8 mouse cellular contexts compared by ENCODE assay signal in the genomic region with DNA sequence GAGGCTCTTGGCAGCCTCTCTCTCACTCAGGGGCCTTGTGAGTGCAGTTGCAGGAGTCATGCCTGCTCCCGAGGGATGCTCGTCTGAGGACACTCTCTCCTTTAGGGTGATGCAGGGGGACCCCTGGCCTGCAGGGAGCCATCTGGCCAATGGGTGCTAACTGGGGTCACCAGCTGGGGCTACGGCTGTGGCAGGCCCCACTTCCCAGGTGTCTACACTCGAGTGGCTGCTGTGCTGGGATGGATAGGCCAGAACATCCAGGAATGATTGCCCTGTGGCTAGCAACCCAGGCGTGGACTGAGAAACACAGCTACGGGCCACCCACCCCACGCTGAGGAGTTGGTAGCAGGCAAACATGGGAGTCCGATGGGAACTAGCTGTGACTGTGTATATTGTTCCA. TPM values are rescaled to one million over a fixed set of nuclear protein-coding genes. Genes with fewer than 3 reads are reported as not detected.
DNase-seq lines count a peak whose midpoint lies in the region; ATAC-seq and TF ChIP-seq lines count a peak whose summit lies in the region.
"Had no signal": no experiment of that assay in that cellular context is flagged by ENCODE, and none has a peak within 500 bp of the region (broad histone marks: within the 10 kb centered on the region; RNA-seq: fewer than 3 reads in every experiment).

No protein-coding gene starts in this region.

- WGBS in embryonic facial prominence, embryonic 14.5 days = 94% methylated on average over 8 of the region's 8 CpGs
- WGBS in intestine, embryonic 16.5 days = 83% methylated on average over 8 of the region's 8 CpGs

- no peaks in the 10 kb centered on the region for H3K27me3 ChIP-seq in embryonic facial prominence, embryonic 14.5 days (replicated peaks; ENCODE audit: control insufficient read depth, insufficient read depth, low read length)
- H3K27me3 ChIP-seq in intestine, embryonic 16.5 days (replicated peaks; ENCODE audit: control insufficient read depth, insufficient read depth, low read length) = no peaks in the 10 kb centered on the region
- no peaks in the 10 kb centered on the region for H3K27me3 ChIP-seq in myocyte (ENCODE audit: control insufficient read depth, insufficient read depth, insufficient read length)

- H3K27ac ChIP-seq in left cerebral cortex, adult 2 months = no peak overlapping the region; the same call in 1 of the 2 replicates
- H3K27ac ChIP-seq in embryonic facial prominence, embryonic 14.5 days (replicated peaks; ENCODE audit: low read depth, low read length) = no peak overlapping the region
- H3K27ac ChIP-seq in intestine, embryonic 16.5 days (ENCODE audit: low read length) = no peak overlapping the region

- H3K4me3 ChIP-seq in left cerebral cortex, adult 2 months = peak overlapping the region; percentile 84
- H3K4me3 ChIP-seq in embryonic facial prominence, embryonic 14.5 days (ENCODE audit: low read depth, low read length) = no peak overlapping the region
- peak overlapping the region; percentile 76 for H3K4me3 ChIP-seq in intestine, embryonic 16.5 days (ENCODE audit: low read length)
- peak overlapping the region; percentile 79 for H3K4me3 ChIP-seq in myocyte

- H3ac ChIP-seq in myocyte (ENCODE audit: control insufficient read depth, insufficient read length) = no peak overlapping the region

- no peak for TF ChIP-seq POLR2A in myocyte (IDR thresholded peaks at IDR 0.05; ENCODE audit: insufficient read length, low read depth)

- H3K4me2 ChIP-seq in embryonic facial prominence, embryonic 14.5 days (ENCODE audit: low read depth, low read length) = peak overlapping the region; percentile 72
- H3K4me2 ChIP-seq in intestine, embryonic 16.5 days (ENCODE audit: low read depth, low read length) = peak overlapping the region; percentile 89
- H3K4me2 ChIP-seq in myocyte (ENCODE audit: low read depth) = peak overlapping the region; percentile 96

- TF ChIP-seq CTCF in left cerebral cortex, adult 2 months (IDR thresholded peaks at IDR 0.05) = no peak

- peaks cover 31% of the 10 kb centered on the region for H3K36me3 ChIP-seq in embryonic facial prominence, embryonic 14.5 days (ENCODE audit: control insufficient read depth, insufficient read depth, low read length)
- peaks cover 7% of the 10 kb centered on the region; the same call in 1 of the 2 replicates for H3K36me3 ChIP-seq in intestine, embryonic 16.5 days (ENCODE audit: control insufficient read depth, insufficient read depth, low read length)
- no peaks in the 10 kb centered on the region for H3K36me3 ChIP-seq in myocyte (ENCODE audit: control insufficient read depth, insufficient read depth)

- no peaks in the 10 kb centered on the region for H3K9me3 ChIP-seq in embryonic facial prominence, embryonic 14.5 days (ENCODE audit: control insufficient read depth, low read length)
- H3K9me3 ChIP-seq in intestine, embryonic 16.5 days (ENCODE audit: control insufficient read depth, low read length) = no peaks in the 10 kb centered on the region

- ATAC-seq in embryonic facial prominence, embryonic 14.5 days (ENCODE audit: low read depth) = no peak
- no peak for ATAC-seq in intestine, embryonic 16.5 days
- no peak for ATAC-seq in CD4-positive, CD25-positive, alpha-beta regulatory T cell, adult 4 months

- H3K79me2 ChIP-seq in myocyte (ENCODE audit: control insufficient read depth, insufficient read depth) = peaks cover 13% of the 10 kb centered on the region

- DNase-seq in left cerebral cortex, adult 2 months (ENCODE audit: extremely low spot score in 1 of 2, low spot score in 2 of 2) = no peak
- DNase-seq in left cerebral cortex, postnatal 14 days (ENCODE audit: low spot score in 2 of 2) = no peak
- no peak for DNase-seq in embryonic facial prominence, embryonic 14.5 days (ENCODE audit: low spot score)
- DNase-seq in layer of hippocampus, postnatal 25 days (ENCODE audit: extremely low spot score in 1 of 2, low spot score in 1 of 2) = no peak
- DNase-seq: retina, postnatal 1 day had no signal

- 0 out of 2 replicates have a peak overlapping the region, but pooled peaks have one; percentile 14 for H3K9ac ChIP-seq in embryonic facial prominence, embryonic 14.5 days (ENCODE audit: low read depth, low read length)
- peak overlapping the region; percentile 81 for H3K9ac ChIP-seq in intestine, embryonic 16.5 days (ENCODE audit: low read depth, low read length)

- peaks cover 10% of the 10 kb centered on the region for H3K4me1 ChIP-seq in embryonic facial prominence, embryonic 14.5 days (ENCODE audit: control insufficient read depth, insufficient read depth, low read length)
- H3K4me1 ChIP-seq in intestine, embryonic 16.5 days (ENCODE audit: control insufficient read depth, insufficient read depth, low read length) = peaks cover 15% of the 10 kb centered on the region

- intact Hi-C loops in left cerebral cortex, adult 2 months (cut with DNase I) = loop anchor here (5.0 kb wide), 1 partner anchor 152 kb away; no protein-coding TSS in a partner anchor
- intact Hi-C loops in left cerebral cortex, postnatal 14 days (cut with DNase I) = no loop called here

TF ChIP-seq in myocyte, 11 proteins besides CTCF, POLR2A, EP300 and RAD21:
- no peak for TF ChIP-seq TCF3 (IDR thresholded peaks at IDR 0.05; ENCODE audit: insufficient read length, low read depth)
- no peak for TF ChIP-seq MAX (IDR thresholded peaks at IDR 0.05; ENCODE audit: low read depth)
- no peak for TF ChIP-seq SRF (IDR thresholded peaks at IDR 0.05; ENCODE audit: control insufficient read depth, insufficient read length, low read depth)
- no peak for TF ChIP-seq MYOD1 (IDR thresholded peaks at IDR 0.05; ENCODE audit: control insufficient read depth in 1 of 3, insufficient read length in 2 of 3, low read depth in 2 of 3)
- TF ChIP-seq TCF12 (IDR thresholded peaks at IDR 0.05; ENCODE audit: insufficient read depth, poor library complexity, severe bottlenecking) = no peak
- no peak for TF ChIP-seq REST (IDR thresholded peaks at IDR 0.05; ENCODE audit: insufficient read depth, insufficient read length)
- TF ChIP-seq USF1 (IDR thresholded peaks at IDR 0.05; ENCODE audit: low read depth) = no peak
- TF ChIP-seq E2F4 (IDR thresholded peaks at IDR 0.05; ENCODE audit: insufficient read depth) = no peak
- TF ChIP-seq POLR2AphosphoS2 (IDR thresholded peaks at IDR 0.05; ENCODE audit: insufficient read length, low read depth) = no peak

RNA-seq across cellular contexts. Expression of a gene that starts 1.7 kb away (rescaled TPM):
- total RNA-seq in left cerebral cortex, adult 2 months (2021) = 100 to 1,000 TPM; 136 to 138 TPM
- total RNA-seq in left cerebral cortex, postnatal 14 days (2021) = 100 to 1,000 TPM; 145 to 157 TPM
- 325 and 348 TPM in 2 replicates for polyA plus RNA-seq in embryonic facial prominence, embryonic 14.5 days (2014; fragmentation: Nextera tagmentation; extraction: Ambion mirVana)
- 390 and 410 TPM in 2 replicates for polyA plus RNA-seq in intestine, embryonic 16.5 days (2015; fragmentation: Nextera tagmentation; extraction: Ambion mirVana)
- 225 TPM for polyA plus RNA-seq in myocyte (2012; fragmentation: generic; extraction: Trizol)
- 100 to 1,000 TPM; 145 to 167 TPM for total RNA-seq in layer of hippocampus, postnatal 25 days (2021)
- 100 to 1,000 TPM; 212 to 257 TPM for polyA plus RNA-seq in CD4-positive, CD25-positive, alpha-beta regulatory T cell, adult 4 months (2017; shearing (Covaris generic))

RNA-seq across cellular contexts. Expression of a gene that starts 19.0 kb away (rescaled TPM):
- 10 to 100 TPM; 20.0 to 20.3 TPM for total RNA-seq in left cerebral cortex, adult 2 months (2021)
- total RNA-seq in left cerebral cortex, postnatal 14 days (2021) = 10 to 100 TPM; 19.7 to 20.1 TPM
- 21.6 and 22.9 TPM in 2 replicates for polyA plus RNA-seq in embryonic facial prominence, embryonic 14.5 days (2014; fragmentation: Nextera tagmentation; extraction: Ambion mirVana)
- polyA plus RNA-seq in intestine, embryonic 16.5 days (2015; fragmentation: Nextera tagmentation; extraction: Ambion mirVana) = 38.6 and 41.0 TPM in 2 replicates
- polyA plus RNA-seq in myocyte (2012; fragmentation: generic; extraction: Trizol) = 65.2 TPM
- total RNA-seq in layer of hippocampus, postnatal 25 days (2021) = 10 to 100 TPM; 17.5 to 19.6 TPM
- 1 to 10 TPM; 3.3 to 4.7 TPM for polyA plus RNA-seq in CD4-positive, CD25-positive, alpha-beta regulatory T cell, adult 4 months (2017; shearing (Covaris generic))

RNA-seq across cellular contexts. Expression of a gene that starts 27.4 kb away (rescaled TPM):
- total RNA-seq in left cerebral cortex, adult 2 months (2021) = under 1 TPM; 0.18 to 0.19 TPM
- total RNA-seq in left cerebral cortex, postnatal 14 days (2021) = under 1 TPM; 0.13 to 0.18 TPM
- polyA plus RNA-seq in embryonic facial prominence, embryonic 14.5 days (2014; fragmentation: Nextera tagmentation; extraction: Ambion mirVana) = 0.06 and 0.08 TPM in 2 replicates
- polyA plus RNA-seq in intestine, embryonic 16.5 days (2015; fragmentation: Nextera tagmentation; extraction: Ambion mirVana) = 0.06 TPM in 1 of 2 replicates, not detected in the other
- polyA plus RNA-seq in myocyte (2012; fragmentation: generic; extraction: Trizol) = 0.05 TPM
- total RNA-seq in layer of hippocampus, postnatal 25 days (2021) = under 1 TPM; 0.40 to 0.62 TPM
- not detected for polyA plus RNA-seq in CD4-positive, CD25-positive, alpha-beta regulatory T cell, adult 4 months (2017; shearing (Covaris generic))

RNA-seq across cellular contexts. Expression of a gene that starts 30.8 kb away (rescaled TPM):
- 10 to 100 TPM; 24.0 to 36.0 TPM for total RNA-seq in left cerebral cortex, adult 2 months (2021)
- total RNA-seq in left cerebral cortex, postnatal 14 days (2021) = 10 to 100 TPM; 11.9 to 12.5 TPM
- polyA plus RNA-seq in embryonic facial prominence, embryonic 14.5 days (2014; fragmentation: Nextera tagmentation; extraction: Ambion mirVana) = 35.5 and 39.9 TPM in 2 replicates
- 26.5 and 29.1 TPM in 2 replicates for polyA plus RNA-seq in intestine, embryonic 16.5 days (2015; fragmentation: Nextera tagmentation; extraction: Ambion mirVana)
- polyA plus RNA-seq in myocyte (2012; fragmentation: generic; extraction: Trizol) = 52.2 TPM
- total RNA-seq in layer of hippocampus, postnatal 25 days (2021) = 10 to 100 TPM; 15.0 to 16.7 TPM
- polyA plus RNA-seq in CD4-positive, CD25-positive, alpha-beta regulatory T cell, adult 4 months (2017; shearing (Covaris generic)) = 10 to 100 TPM; 25.3 to 38.9 TPM

RNA-seq across cellular contexts. Expression of a gene that starts 44.0 kb away (rescaled TPM):
- total RNA-seq in left cerebral cortex, adult 2 months (2021) = 10 to 100 TPM; 55.6 to 62.5 TPM
- total RNA-seq in left cerebral cortex, postnatal 14 days (2021) = 10 to 100 TPM; 81.8 to 89.3 TPM
- polyA plus RNA-seq in embryonic facial prominence, embryonic 14.5 days (2014; fragmentation: Nextera tagmentation; extraction: Ambion mirVana) = 37.6 and 40.8 TPM in 2 replicates
- polyA plus RNA-seq in intestine, embryonic 16.5 days (2015; fragmentation: Nextera tagmentation; extraction: Ambion mirVana) = 36.2 and 36.6 TPM in 2 replicates
- 31.0 TPM for polyA plus RNA-seq in myocyte (2012; fragmentation: generic; extraction: Trizol)
- total RNA-seq in layer of hippocampus, postnatal 25 days (2021) = 10 to 100 TPM; 61.5 to 65.7 TPM
- polyA plus RNA-seq in CD4-positive, CD25-positive, alpha-beta regulatory T cell, adult 4 months (2017; shearing (Covaris generic)) = 10 to 100 TPM; 12.2 to 22.2 TPM
